Mouse (Mus musculus) heart, postnatal 25 days (tissue): ENCODE results near the gene App. TPM values are rescaled to one million over a fixed set of nuclear protein-coding genes. Genes with fewer than 3 reads are reported as not detected.

Experiments used
- DNase-seq: peaks from one replicate; pipeline ENCODE4 v3.0.0; 2022; ENCODE audit warnings: low spot score
- intact Hi-C: fragments of 180-260 bp; cut with DNase I; formaldehyde crosslinking; loops from one replicate; pipeline ENCODE4 v1.15.1; 2025
- total RNA-seq, 2 experiments: library from RNA; stranded (reverse); gene quantifications; 2 replicates each; pipeline ENCODE4 v1.2.3; 2021

The App gene
- total RNA-seq, 2 experiments from 2014 or later = 142 to 157 TPM

GRCm38 (mm10) chr16:85128693-85129657, 44.6 kb downstream of the App start:
- intact Hi-C loops = no loop called here
- DNase-seq = no peak

GRCm38 (mm10) chr16:85128347-85128664, 45.3 kb downstream of the App start:
- DNase-seq = no peak
- intact Hi-C loops = no loop called here

GRCm38 (mm10) chr16:85127661-85128346, 45.8 kb downstream of the App start:
- no peak for DNase-seq
- intact Hi-C loops = no loop called here

- no peak for DNase-seq
- intact Hi-C loops = no loop called here
These were observed 48.9 kb downstream of the App start for GRCm38 (mm10) chr16:85124649-85125048.

GRCm38 (mm10) chr16:85121983-85122382, 51.6 kb downstream of the App start:
- DNase-seq = no peak
- intact Hi-C loops = no loop called here

- DNase-seq = no peak
- intact Hi-C loops = no loop called here
These were observed 54.6 kb downstream of the App start for GRCm38 (mm10) chr16:85118916-85119315.

- intact Hi-C loops = no loop called here
These were observed 56.0 kb downstream of the App start for GRCm38 (mm10) chr16:85117541-85117940.

GRCm38 (mm10) chr16:85115837-85116236, 57.7 kb downstream of the App start:
- intact Hi-C loops = no loop called here
- DNase-seq = no peak

More at GRCm38 (mm10) chr16:85117541-85117940, 56.0 kb downstream of the App start:
- no peak for DNase-seq

- intact Hi-C loops = no loop called here
These were observed 58.8 kb downstream of the App start for GRCm38 (mm10) chr16:85114742-85115141.

GRCm38 (mm10) chr16:85113941-85114340, 59.6 kb downstream of the App start:
- intact Hi-C loops = no loop called here
- DNase-seq = no peak

More at GRCm38 (mm10) chr16:85114742-85115141, 58.8 kb downstream of the App start:
- no peak for DNase-seq

GRCm38 (mm10) chr16:85112254-85112653, 61.3 kb downstream of the App start:
- intact Hi-C loops = no loop called here
- DNase-seq = no peak

- DNase-seq = no peak
- intact Hi-C loops = no loop called here
These were observed 63.1 kb downstream of the App start for GRCm38 (mm10) chr16:85110428-85110827.

- intact Hi-C loops = no loop called here
- DNase-seq = no peak
These were observed 65.1 kb downstream of the App start for GRCm38 (mm10) chr16:85108486-85108885.

- intact Hi-C loops = no loop called here
These were observed 66.8 kb downstream of the App start for GRCm38 (mm10) chr16:85106644-85107323.

GRCm38 (mm10) chr16:85105603-85106002, 68.0 kb downstream of the App start:
- no peak for DNase-seq
- intact Hi-C loops = no loop called here

More at GRCm38 (mm10) chr16:85106644-85107323, 66.8 kb downstream of the App start:
- no peak for DNase-seq

GRCm38 (mm10) chr16:85103116-85103787, 70.3 kb downstream of the App start:
- DNase-seq = no peak
- intact Hi-C loops = no loop called here

- DNase-seq = no peak
- intact Hi-C loops = no loop called here
These were observed 72.0 kb downstream of the App start for GRCm38 (mm10) chr16:85101544-85101943.

- DNase-seq = no peak
- intact Hi-C loops = no loop called here
These were observed 72.8 kb downstream of the App start for GRCm38 (mm10) chr16:85100806-85101205.

GRCm38 (mm10) chr16:85099487-85099886, 74.1 kb downstream of the App start:
- no peak for DNase-seq
- intact Hi-C loops = no loop called here

- intact Hi-C loops = no loop called here
These were observed 74.5 kb downstream of the App start for GRCm38 (mm10) chr16:85099044-85099443.

More at GRCm38 (mm10) chr16:85099044-85099443, 74.5 kb downstream of the App start:
- no peak for DNase-seq
